Mouse (Mus musculus) liver, embryonic 14.5 days (tissue): Measurements from ENCODE around the gene Fgfr2. TPM values are rescaled to one million over a fixed set of nuclear protein-coding genes. Genes with fewer than 3 reads are reported as not detected.

Experiments
- ATAC-seq: fragments of 200-750 bp; cut with Nextera tagmentation; 2 replicates; pipeline ENCODE4 v1.8.0; 2017; ENCODE audit warnings: moderate number of reproducible peaks, mild to moderate bottlenecking, moderate library complexity; ENCODE audit not compliant: insufficient read depth
- DNase-seq, 3 experiments: peaks; one replicate each; pipeline ENCODE4 v3.0.0-alpha.2; 2012 to 2013; ENCODE audit warnings: low read depth in 3 of 3, low spot score in 3 of 3
- H3K27ac ChIP-seq: fragments of 300-500 bp; sonication (generic); 2 replicates; pipeline ENCODE4 v1.5.1; 2014; ENCODE audit warnings: moderate library complexity, mild to moderate bottlenecking, control low read depth, inconsistent platforms
- H3K27me3 ChIP-seq: fragments of 300-500 bp; sonication (generic); 2 replicates; pipeline ENCODE4 v1.6.1; 2014; ENCODE audit warnings: mild to moderate bottlenecking, low read length, moderate library complexity; ENCODE audit not compliant: control insufficient read depth, insufficient read depth
- H3K36me3 ChIP-seq: fragments of 300-500 bp; sonication (generic); replicated peaks from 2 replicates; pipeline ENCODE4 v1.6.1; 2014; ENCODE audit warnings: low read depth; ENCODE audit not compliant: control insufficient read depth, insufficient read depth
- H3K4me1 ChIP-seq, 2 experiments: fragments of 200-500 bp in 1 of 2; fragments of 300-500 bp in 1 of 2; sonication (generic) in 1 of 2; replicated peaks; 2 replicates each; pipeline ENCODE4 v1.6.1; 2012 to 2014; ENCODE audit warnings: antibody characterized with exemption in 1 of 2, inconsistent platforms in 1 of 2, low read length in 1 of 2; ENCODE audit not compliant: control insufficient read depth in 2 of 2, insufficient read depth in 2 of 2
- H3K4me2 ChIP-seq: fragments of 300-500 bp; sonication (generic); 2 replicates; pipeline ENCODE4 v1.6.1; 2014; ENCODE audit warnings: low read depth, mild to moderate bottlenecking, control low read depth, moderate library complexity
- H3K4me3 ChIP-seq, 2 experiments: fragments of 200-500 bp in 1 of 2; fragments of 300-500 bp in 1 of 2; sonication (generic) in 1 of 2; 2 replicates each; pipeline ENCODE4 v1.5.1; 2012 to 2014; ENCODE audit warnings: low read depth in 2 of 2, low read length in 2 of 2, mild to moderate bottlenecking in 2 of 2, control low read depth in 1 of 2, inconsistent platforms in 1 of 2, moderate library complexity in 1 of 2; ENCODE audit not compliant: insufficient read depth in 1 of 2
- H3K9ac ChIP-seq: fragments of 300-500 bp; sonication (generic); replicated peaks from 2 replicates; pipeline ENCODE4 v1.6.1; 2014; ENCODE audit warnings: mild to moderate bottlenecking, control low read depth, moderate library complexity
- H3K9me3 ChIP-seq: fragments of 300-500 bp; sonication (generic); 2 replicates; pipeline ENCODE4 v1.6.1; 2016; ENCODE audit warnings: low read length, mixed read lengths; ENCODE audit not compliant: control insufficient read depth
- CTCF ChIP-seq: IDR thresholded peaks from 2 replicates; pipeline ENCODE4 v1.5.1; 2016; ENCODE audit warnings: antibody characterized with exemption, low read depth, control low read depth
- EP300 ChIP-seq: IDR thresholded peaks from 2 replicates; pipeline ENCODE4 v1.6.1; 2016; ENCODE audit warnings: antibody characterized with exemption, low read depth
- WGBS: fragments of 180-500 bp; shearing (Covaris S2); extraction: QIAGEN DNeasy Blood & Tissue Kit; methylation state at CpG from one replicate; pipeline ENCODE4 v1.1.7; 2014; ENCODE audit not compliant: insufficient replicate concordance; 5-methylcytosine and 5-hydroxymethylcytosine counted together
- polyA plus RNA-seq, 2 experiments: library from polyadenylated mRNA; depleted of rRNA in 1 of 2; stranded (reverse) in 1 of 2; unstranded in 1 of 2; fragments of >200 nt; fragmentation: Nextera tagmentation in 1 of 2; extraction: Ambion mirVana in 1 of 2; gene quantifications; 2 replicates each; pipeline versions ENCODE4 v1.2.1 to v1.2.3; 2012 to 2014

The Fgfr2 gene
- polyA plus RNA-seq, 2 experiments = 7.9 to 8.8 TPM

DNA sequence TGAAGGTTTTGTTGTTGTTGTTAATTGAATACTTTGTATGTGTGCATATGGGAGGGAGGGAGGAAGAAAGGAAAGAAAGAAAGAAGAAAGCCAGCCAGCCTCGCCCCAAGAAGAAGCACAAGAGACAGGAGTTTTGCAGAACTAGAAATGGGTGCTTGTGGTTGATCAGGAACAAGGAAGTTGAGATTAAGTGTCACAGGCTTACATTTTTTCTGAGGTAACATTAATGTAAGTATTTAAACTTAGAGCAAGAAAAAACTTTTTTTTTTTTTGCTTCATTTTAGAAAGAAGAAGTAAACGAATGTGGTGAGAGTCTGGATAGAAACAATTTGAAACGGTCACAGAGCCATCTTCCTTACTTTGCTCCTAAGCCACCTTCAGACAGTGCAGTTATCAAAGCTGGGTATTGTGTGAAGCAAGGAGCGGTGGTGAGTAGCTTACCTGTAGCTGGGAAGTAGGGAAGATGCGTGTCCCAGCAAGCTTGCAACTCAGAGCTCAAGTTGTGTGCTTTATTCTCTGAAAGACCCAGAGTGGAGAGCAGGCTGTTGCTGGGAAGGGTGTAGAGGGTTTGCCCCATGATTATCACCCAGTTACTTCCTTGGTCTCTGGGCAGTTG, 2222.8 kb downstream of the Fgfr2 start:
- Histone ChIP-seq H3K9ac (no peak overlapping the region), H3K4me1 (no peaks in the 10 kb centered on the region), H3K27ac (no peak overlapping the region), H3K4me2 (no peak overlapping the region), H3K9me3 (no peaks in the 10 kb centered on the region), H3K36me3 (no peaks in the 10 kb centered on the region), H3K4me3 (no peak overlapping the region), H3K27me3 (no peaks in the 10 kb centered on the region)
- no peak for TF ChIP-seq EP300
- no peak for TF ChIP-seq CTCF
- ATAC-seq = no peak
- DNase-seq = no peak
- WGBS = 49% methylated on average over 5 of the region's 5 CpGs

DNA sequence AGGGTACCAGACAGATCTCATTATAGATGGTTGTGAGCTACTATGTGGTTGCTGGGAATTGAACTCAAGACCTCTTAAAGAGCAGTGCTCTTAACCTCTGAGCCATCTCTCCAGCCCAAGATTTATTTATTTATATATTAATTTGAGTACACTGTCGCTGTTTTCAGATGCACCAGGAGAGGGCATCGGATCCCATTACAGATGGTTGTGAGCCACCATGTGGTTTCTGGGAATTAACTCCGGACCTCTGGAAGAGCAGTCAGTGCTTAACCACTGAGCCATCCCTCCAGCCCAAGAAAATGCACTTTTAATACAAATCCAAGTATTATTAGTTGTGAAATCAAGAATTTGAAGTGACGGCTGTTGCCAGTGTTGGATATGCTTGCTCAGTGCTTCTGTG, 2224.8 kb downstream of the Fgfr2 start:
- TF ChIP-seq CTCF (0 out of 2 replicates have a peak, but pooled peaks have one; percentile 19), EP300 (no peak)
- DNase-seq = no peak
- Histone ChIP-seq H3K27me3 (no peaks in the 10 kb centered on the region), H3K9ac (no peak overlapping the region), H3K4me2 (no peak overlapping the region), H3K9me3 (no peaks in the 10 kb centered on the region), H3K4me3 (no peak overlapping the region), H3K27ac (no peak overlapping the region), H3K36me3 (no peaks in the 10 kb centered on the region), H3K4me1 (no peaks in the 10 kb centered on the region)
- WGBS = 76% methylated on average over 4 of the region's 4 CpGs
- no peak for ATAC-seq

DNA sequence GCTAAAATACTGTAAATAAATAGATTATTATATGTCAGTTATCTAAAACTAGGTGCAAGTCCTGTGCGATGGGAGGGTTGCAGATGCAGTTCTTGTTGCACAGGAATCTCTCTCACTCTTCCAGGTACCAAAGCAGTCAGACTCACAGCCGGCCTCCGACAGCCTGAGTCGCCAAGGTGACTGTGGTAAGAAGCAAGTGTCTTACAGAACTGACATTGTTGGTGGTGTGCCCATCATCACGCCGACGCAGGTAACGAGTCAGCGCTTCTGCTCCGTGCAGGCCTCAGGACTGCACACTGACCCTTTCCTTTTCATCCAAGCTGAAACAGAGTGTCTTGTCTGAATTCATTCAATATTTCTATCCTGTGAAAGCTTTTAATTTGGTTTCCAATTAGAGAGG, 2225.9 kb downstream of the Fgfr2 start:
- no peaks in the 10 kb centered on the region for H3K4me1 ChIP-seq
- ATAC-seq = no peak
- DNase-seq = no peak
- TF ChIP-seq CTCF = no peak
- no peak for TF ChIP-seq EP300
- H3K4me3 ChIP-seq = no peak overlapping the region
- no peaks in the 10 kb centered on the region for H3K27me3 ChIP-seq
- H3K36me3 ChIP-seq = no peaks in the 10 kb centered on the region
- no peak overlapping the region for H3K27ac ChIP-seq
- no peak overlapping the region for H3K9ac ChIP-seq
- no peaks in the 10 kb centered on the region for H3K9me3 ChIP-seq
- no peak overlapping the region for H3K4me2 ChIP-seq
- WGBS = 73% methylated on average over 10 of the region's 10 CpGs

DNA sequence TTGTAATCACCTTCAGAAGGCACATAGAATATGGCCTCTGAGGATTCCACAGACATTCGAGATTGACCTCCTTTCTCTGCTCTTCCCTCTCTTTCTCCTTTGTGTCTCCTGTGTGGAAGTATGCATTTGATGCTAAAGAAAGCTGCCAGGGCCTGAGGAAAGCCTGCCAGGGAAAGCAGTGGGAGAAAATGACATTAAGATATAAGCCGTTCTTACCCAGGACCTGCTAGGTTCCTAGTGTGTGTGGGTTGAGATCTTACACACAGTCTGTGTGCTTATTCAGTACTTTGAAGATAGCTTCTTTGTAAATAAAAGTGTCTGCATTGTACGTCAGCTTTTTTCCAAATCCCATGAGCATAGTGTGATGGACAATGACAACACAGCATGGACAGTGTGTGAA, 2227.1 kb downstream of the Fgfr2 start:
- no peak for DNase-seq

DNA sequence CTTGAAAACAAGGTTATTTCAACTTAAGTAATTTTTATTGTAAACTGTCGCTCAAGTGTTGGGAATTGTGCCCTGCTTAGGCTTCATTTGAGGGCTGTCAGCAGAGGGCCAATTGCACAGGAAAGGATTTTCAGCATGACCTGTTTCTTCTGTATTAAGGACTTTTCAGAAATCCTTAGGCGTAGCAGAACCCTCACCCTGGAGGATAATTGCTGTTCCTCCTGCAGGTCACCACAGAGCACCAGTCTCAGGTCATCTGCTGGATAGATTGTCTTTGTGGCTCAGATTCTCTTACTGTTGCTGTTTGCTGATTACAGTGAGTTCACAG, 2227.6 kb downstream of the Fgfr2 start:
- WGBS = 75% methylated on average over 2 of the region's 2 CpGs
- H3K9ac ChIP-seq = no peak overlapping the region
- no peak overlapping the region for H3K4me2 ChIP-seq
- TF ChIP-seq EP300 = no peak
- no peak for TF ChIP-seq CTCF
- no peaks in the 10 kb centered on the region for H3K36me3 ChIP-seq
- H3K27ac ChIP-seq = no peak overlapping the region
- H3K27me3 ChIP-seq = no peaks in the 10 kb centered on the region
- ATAC-seq (no peak), DNase-seq (no peak)
- H3K4me1 ChIP-seq = no peaks in the 10 kb centered on the region
- no peaks in the 10 kb centered on the region for H3K9me3 ChIP-seq
- H3K4me3 ChIP-seq = no peak overlapping the region

More for the DNA sequence above, 2227.1 kb downstream of the Fgfr2 start:
- Histone ChIP-seq H3K4me3 (no peak overlapping the region), H3K9ac (no peak overlapping the region), H3K4me1 (no peaks in the 10 kb centered on the region), H3K4me2 (no peak overlapping the region), H3K9me3 (no peaks in the 10 kb centered on the region), H3K27me3 (no peaks in the 10 kb centered on the region), H3K36me3 (no peaks in the 10 kb centered on the region), H3K27ac (no peak overlapping the region)
- no peak for ATAC-seq
- TF ChIP-seq EP300 (no peak), CTCF (no peak)
- WGBS = 64% methylated on average over 3 of the region's 3 CpGs
